Mouse (Mus musculus) layer of hippocampus, adult 11-12 months (tissue): ENCODE measurements around the gene Perm1.

Experiments used
- DNase-seq: peaks from one replicate; pipeline ENCODE4 v3.0.0; 2022; ENCODE audit warnings: low spot score

The Perm1 gene

GRCm38 (mm10) chr4:156215649-156216048 lies at the start of gene Perm1:
TSS of gene Perm1 (plus strand) at chr4:156215868.
- no peak for DNase-seq

GRCm38 (mm10) chr4:156166477-156166876 lies 49.2 kb upstream of the Perm1 start:
- no peak for DNase-seq

- DNase-seq, result no peak
Observed at GRCm38 (mm10) chr4:156168611-156169010, 47.1 kb upstream of the Perm1 start.

- DNase-seq, result no peak
Observed at GRCm38 (mm10) chr4:156169129-156169528, 46.5 kb upstream of the Perm1 start.

DNA sequence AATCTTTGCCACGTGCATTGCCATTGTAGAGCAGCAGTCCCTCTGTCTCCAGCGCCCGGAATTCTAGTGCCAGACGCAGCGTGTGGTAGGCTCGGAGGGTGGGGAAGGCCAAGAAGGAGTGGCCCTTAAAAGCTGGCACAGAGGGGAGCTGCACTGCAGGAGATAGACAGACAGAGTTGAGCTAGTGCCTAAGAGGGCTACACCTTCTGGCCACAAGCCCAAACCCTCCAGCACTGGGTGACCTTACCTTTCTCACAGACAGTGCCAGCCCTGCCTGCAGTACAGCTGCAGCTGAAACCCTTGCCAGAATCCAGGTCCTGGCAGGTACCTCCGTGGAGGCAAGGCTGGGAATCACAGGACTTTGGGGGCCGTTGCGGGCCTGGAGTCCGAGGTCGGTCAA lies 43.8 kb upstream of the Perm1 start:
- no peak for DNase-seq

DNA sequence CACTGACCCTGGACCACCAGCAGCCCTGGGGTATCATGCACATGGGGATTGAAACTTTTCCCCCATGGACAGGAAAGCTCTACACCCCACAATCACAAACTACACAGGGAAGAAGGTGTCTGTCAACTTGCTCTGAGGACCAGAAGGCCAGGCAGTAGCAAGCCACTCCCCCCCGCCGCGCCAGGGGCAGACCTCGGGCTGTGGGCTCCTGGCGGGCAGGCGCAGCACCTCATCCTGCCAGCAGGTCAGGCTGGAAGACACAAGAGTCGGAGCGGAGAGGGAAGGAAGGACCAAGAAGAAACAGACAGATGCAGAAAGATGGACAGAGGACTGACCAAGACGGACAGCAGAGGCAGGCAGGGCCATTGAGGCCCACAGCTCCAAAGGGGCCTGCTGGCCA lies 38.0 kb upstream of the Perm1 start:
- DNase-seq, result no peak

- no peak for DNase-seq
Observed at GRCm38 (mm10) chr4:156183747-156184146, 31.9 kb upstream of the Perm1 start.

DNA sequence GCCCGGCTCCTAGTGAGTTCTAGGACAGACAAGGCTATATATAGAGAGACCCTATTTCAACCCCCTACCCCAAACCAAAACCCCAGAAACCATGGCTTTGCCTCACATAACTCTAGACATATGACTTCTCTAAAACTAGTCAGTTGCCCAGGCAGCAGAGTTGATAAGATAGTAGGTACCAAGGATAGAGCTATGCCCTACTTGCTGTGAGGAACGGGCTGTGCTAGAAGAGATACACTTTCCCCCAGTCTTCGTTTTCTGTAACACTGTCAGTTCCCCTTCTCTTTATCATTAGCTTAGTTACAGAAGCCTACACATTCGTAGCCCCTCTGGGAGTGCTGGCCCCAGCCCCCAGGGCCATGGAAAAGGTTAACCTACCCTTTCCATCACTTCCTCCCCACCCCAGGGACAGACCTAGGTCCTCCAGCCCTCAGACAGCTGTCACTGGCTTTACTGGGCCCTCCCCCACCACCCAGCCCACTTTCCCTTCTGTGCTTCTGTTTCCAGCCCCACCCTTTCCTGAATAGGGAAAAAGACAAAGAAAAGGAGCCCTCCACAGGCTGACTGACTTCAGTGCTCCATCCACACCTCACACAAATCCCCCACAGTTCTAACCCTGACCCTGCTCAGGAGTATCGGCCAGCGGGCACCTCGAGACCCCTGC lies 31.2 kb upstream of the Perm1 start:
- no peak for DNase-seq

DNA sequence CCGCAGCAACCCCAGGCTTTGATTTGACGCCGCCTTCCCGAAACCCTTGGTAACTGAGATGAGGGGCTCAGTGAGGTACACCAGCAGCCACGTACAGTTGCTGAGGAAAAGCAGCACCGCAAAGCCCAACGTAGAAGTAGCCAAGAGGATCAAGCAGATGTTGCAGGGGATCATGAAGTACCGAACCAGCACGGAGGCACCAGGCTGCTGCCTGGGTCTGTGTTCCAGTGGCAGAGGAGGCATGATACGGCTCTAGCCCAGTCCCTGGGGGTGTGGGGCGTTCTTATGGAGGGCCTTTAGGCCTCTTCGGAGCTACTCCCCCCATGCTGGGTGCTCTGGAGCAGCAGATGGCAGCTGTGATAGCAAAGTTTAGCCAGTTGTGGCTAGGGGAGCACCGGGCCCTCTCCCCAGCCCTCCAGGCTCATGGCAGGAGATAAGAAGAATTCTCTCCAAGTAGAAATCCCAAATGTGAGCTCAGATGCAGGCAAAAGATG lies 30.2 kb upstream of the Perm1 start:
- DNase-seq, result no peak

- DNase-seq, result peak; percentile 48
Observed at GRCm38 (mm10) chr4:156185950-156186850, 29.5 kb upstream of the Perm1 start.

GRCm38 (mm10) chr4:156188162-156188810 lies 27.4 kb upstream of the Perm1 start:
- DNase-seq, result no peak

GRCm38 (mm10) chr4:156188811-156189323 lies 26.8 kb upstream of the Perm1 start:
- DNase-seq, result peak; percentile 57

DNA sequence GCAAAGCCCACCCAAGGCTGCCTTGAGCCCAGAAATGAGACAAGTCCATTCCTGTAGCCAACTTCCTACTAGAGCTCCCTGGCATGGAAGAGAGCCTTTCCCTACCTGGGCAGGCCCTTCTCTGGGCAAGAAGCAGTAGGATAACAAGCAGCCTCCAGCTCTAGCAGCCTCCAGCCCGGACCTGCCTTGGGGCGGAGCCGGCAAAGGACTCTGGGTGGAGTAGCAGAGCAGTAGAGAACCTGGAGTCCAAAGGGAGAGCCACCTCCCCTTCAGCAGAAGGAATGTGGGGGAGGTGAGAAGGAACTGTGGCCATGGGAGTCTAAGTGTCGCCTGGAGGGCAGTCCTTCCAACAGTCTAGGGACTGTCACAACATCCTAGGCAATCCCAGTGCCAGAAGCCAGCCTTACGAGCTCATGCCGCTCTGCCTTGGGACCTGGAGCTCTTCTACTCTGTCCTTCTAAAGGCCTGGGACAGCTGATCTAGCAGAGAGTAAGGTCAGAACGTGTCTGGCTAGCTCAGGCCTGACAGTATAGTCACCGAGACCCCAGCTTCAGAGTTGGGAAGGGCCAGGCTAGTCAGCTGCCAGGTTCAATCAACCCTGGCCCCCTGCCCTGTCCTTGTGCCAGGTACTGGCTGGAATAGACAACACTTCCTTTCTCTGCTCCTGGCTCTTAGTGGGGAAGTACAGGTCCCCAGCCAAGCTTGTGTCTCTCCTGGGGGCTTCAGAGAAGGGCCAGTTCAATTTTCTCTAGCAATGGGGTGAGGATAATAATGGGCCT lies 23.1 kb upstream of the Perm1 start:
- DNase-seq, result no peak

DNA sequence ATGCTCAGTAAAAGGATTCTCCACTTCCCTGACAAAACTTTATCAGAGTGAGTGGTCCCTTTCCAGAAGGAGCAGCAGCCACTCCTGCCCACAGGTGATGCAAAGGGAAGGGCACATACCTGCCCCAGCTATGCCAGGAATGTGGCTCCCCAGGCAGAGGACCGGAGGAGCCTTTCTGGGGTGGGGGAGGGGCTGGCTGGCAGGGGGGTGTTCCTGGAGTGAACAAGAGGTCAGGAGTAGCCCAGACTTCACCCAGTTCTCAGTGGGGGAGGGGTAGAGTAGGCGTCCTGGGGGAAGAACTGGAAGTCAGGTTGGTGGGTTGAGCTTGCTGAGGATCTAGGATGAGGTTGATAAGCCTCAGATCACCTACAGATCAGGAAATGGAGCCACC lies 22.5 kb upstream of the Perm1 start:
- no peak for DNase-seq

DNA sequence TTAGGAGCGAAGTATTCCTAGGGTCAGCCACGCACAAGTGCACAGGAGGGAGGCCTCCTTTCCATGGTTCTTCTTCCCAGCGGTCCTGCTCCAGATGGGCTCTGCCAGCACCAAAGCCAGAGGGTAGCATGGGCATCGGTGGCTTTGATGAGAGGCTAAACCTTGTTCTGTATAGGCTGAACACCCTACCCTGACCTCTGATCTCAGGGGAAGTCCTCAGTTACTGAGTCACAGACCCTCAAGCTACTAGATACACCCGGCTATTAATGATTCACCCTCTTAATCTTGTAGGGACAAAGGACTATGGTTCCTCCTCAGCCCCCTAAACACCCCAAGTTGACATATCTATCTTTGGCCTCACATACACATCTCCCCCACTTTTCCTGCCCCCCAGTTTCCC lies 21.8 kb upstream of the Perm1 start:
- DNase-seq, result no peak

DNA sequence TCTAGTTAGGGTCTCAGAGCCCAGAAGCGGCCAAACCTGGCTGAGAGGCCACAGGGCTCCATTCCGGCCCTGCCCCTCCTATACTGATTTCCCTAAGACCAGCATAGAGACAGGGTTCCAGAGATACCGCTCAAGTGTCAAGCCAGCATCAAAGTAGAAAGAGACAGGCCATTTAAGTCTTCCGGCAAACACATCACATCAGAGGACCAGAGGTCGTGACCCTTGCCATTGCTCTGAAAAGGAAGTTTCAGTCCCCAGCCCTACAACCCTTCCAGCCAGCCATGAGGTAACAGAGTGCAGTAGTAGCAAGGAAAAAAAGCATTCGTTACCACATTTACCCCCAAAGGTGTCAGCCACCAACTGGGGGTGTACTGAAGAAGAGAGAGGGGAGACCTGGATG lies 21.3 kb upstream of the Perm1 start:
- no peak for DNase-seq

GRCm38 (mm10) chr4:156195927-156196870 lies 19.5 kb upstream of the Perm1 start:
- DNase-seq, result no peak

DNA sequence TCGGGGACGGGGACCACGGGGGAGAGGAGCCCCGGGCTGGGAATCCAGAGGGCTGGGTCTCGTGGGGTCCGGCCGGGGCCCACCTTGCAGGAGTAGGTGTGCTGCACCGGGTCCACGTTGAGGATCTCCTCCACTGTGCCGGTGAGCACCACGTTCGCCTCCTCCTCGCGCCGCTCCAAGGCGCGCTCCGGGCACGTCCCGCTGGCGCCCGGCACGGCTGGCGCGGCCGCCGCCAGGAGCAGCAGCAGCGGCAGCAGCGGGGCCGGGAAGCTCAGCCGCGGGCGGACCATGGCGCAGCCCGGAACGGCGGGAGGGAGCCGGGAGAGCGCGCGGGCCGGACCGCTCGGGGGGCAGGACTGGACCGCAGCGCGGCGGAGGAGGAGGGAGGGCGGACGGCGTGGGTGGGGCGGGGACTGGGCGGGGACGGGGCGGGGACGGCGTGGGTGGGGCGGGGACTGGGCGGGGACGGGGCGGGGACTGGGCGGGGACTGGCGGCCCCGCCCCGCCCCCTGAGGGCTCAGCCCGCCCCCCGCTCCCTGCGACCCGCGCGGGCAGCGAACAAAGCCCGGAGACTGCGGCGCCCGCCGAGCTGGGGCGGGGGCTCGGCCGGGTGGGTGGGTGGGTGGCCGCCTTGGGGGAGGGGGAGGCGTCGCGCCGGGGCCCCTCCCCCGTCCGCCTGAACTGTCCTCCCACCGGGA lies 18.4 kb upstream of the Perm1 start, which contains the start of gene Agrn:
TSS of gene Agrn (minus strand) at position 358 of the 698 bp plus-strand sequence.
- peak; percentile 53 for DNase-seq

- DNase-seq, result peak; percentile 83
Observed at GRCm38 (mm10) chr4:156197829-156198205, 17.9 kb upstream of the Perm1 start.
